Mouse (Mus musculus): ENCODE data around the gene Spata5. TPM values are rescaled to one million over a fixed set of nuclear protein-coding genes. Genes with fewer than 3 reads are reported as not detected.

Gene Spata5
- total and polyA plus RNA-seq, 2 experiments from 2014 or later, result 11.1 to 18.7 TPM

DNA sequence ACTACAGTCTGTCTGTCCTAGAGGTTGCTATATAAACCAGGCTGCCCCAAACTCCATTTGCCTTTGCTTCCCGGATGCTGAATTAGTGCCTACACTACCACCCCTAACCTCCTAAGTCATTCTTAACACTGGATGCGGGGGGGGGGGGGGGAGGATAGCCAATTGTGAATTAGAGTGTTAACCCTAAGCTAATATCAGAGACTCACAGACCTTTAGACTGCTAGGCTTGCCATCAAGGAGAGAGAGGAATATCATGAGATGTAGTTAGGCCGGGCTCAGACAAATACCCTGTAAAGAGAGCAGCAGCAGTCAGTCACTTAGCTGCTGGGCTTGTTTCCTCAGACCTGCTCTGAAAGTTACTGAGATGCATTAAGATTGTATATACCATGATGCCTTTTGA, 132.5 kb downstream of the Spata5 start:
- DNase-seq (ENCODE audit: low spot score) (no peak), ATAC-seq (ENCODE audit: insufficient read depth, low read depth) (no peak)
- Histone ChIP-seq H3K27ac (ENCODE audit: low read depth) (no peak overlapping the region), H3K4me1 (ENCODE audit: control insufficient read depth, insufficient read depth) (peaks cover 10% of the 10 kb centered on the region; the same call in 1 of the 2 replicates), H3K4me2 (ENCODE audit: low read depth, low read length) (no peak overlapping the region), H3K4me3 (ENCODE audit: low read depth, low read length) (no peak overlapping the region), H3K9me3 (replicated peaks; ENCODE audit: control insufficient read depth, low read length) (no peaks in the 10 kb centered on the region), H3K36me3 (replicated peaks; ENCODE audit: control insufficient read depth, insufficient read depth, low read length) (no peaks in the 10 kb centered on the region), H3K27me3 (ENCODE audit: control insufficient read depth, insufficient read depth, low read length) (no peaks in the 10 kb centered on the region), H3K9ac (replicated peaks; ENCODE audit: low read depth, low read length) (no peak overlapping the region)
- WGBS, result 91% methylated on average over 3 of the region's 3 CpGs
- TF ChIP-seq CTCF (IDR thresholded peaks at IDR 0.05; ENCODE audit: low read depth) (no peak), EP300 (IDR thresholded peaks at IDR 0.05; ENCODE audit: low read depth) (no peak)

DNA sequence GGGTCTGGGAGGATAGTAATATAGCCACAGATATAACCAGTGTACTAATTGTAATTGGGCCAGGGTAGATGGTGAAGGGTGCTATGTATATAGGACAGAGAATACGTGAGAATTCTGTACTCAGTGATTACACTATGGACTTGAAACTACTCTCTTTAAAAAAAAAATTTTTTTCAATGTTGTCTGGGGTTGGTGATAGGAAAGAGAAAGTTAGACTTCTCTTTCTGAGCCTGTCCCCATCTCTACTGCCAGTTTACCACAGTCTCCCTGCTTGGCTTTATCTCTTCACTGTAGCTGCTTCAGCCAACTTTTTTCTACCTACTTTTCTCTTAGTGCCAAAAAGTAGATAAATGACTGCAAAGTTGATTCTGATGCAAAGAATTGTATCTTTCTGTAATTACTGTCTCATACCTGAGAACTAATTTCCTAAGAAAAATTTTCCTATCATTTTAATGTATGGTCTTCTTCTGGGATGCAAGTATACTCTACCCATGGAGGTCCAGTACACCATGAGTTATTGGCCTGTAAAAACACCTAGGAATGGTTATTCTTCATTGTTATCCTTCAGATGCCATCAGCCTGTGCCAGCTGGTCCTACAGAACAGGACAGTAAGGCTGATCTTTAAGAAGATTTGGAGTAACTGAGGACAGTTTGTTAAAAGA, 133.8 kb downstream of the Spata5 start:
- Histone ChIP-seq H3K36me3 (replicated peaks; ENCODE audit: control insufficient read depth, insufficient read depth, low read length) (no peaks in the 10 kb centered on the region), H3K9me3 (replicated peaks; ENCODE audit: control insufficient read depth, low read length) (no peaks in the 10 kb centered on the region), H3K4me2 (ENCODE audit: low read depth, low read length) (no peak overlapping the region), H3K27ac (ENCODE audit: low read depth) (no peak overlapping the region), H3K4me3 (ENCODE audit: low read depth, low read length) (no peak overlapping the region), H3K27me3 (ENCODE audit: control insufficient read depth, insufficient read depth, low read length) (no peaks in the 10 kb centered on the region), H3K9ac (replicated peaks; ENCODE audit: low read depth, low read length) (no peak overlapping the region), H3K4me1 (ENCODE audit: control insufficient read depth, insufficient read depth) (peaks cover 13% of the 10 kb centered on the region; the same call in 1 of the 2 replicates)
- no peak for ATAC-seq (ENCODE audit: insufficient read depth, low read depth)
- TF ChIP-seq EP300 (IDR thresholded peaks at IDR 0.05; ENCODE audit: low read depth) (no peak), CTCF (IDR thresholded peaks at IDR 0.05; ENCODE audit: low read depth) (no peak)
- DNase-seq (ENCODE audit: low spot score), result no peak
- WGBS, result 93% methylated on average over 1 of the region's 1 CpGs

DNA sequence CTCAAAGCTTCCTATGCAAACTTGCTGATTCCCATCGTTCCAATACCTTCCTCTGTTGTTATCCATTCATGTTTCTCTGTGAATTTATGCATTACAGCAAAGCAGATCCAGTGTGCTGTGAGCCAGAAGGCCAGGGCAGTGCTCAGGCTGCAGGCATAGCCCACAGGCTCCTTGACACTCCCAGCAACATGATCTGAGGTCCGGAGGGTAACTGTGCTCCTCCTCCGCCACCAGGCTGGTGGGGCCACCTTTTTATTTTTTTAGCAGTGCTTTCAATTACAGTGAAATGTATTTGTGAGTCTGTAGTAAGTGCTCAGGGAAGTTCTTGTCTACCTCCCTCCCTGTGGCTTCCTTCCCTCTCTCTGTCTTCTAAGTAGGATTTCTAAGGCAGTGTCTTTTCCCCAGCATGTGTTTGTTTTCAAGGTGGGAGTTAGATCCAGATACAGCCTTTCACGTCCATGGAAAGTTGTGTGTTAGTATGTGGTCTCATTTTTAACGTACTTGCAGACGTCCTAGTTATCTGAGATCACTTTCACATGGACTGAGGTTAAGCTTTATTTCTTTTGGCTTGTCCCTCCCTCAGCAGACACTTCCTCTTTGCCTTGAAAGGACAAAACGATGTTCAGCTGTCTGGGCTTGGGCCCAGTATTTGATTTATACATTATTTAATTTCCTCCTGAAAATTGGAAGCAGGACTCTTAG, 136.9 kb downstream of the Spata5 start:
- Histone ChIP-seq H3K27me3 (ENCODE audit: control insufficient read depth, insufficient read depth, low read length) (no peaks in the 10 kb centered on the region), H3K4me2 (ENCODE audit: low read depth, low read length) (no peak overlapping the region), H3K36me3 (replicated peaks; ENCODE audit: control insufficient read depth, insufficient read depth, low read length) (no peaks in the 10 kb centered on the region), H3K4me3 (ENCODE audit: low read depth, low read length) (no peak overlapping the region), H3K9ac (replicated peaks; ENCODE audit: low read depth, low read length) (no peak overlapping the region), H3K4me1 (ENCODE audit: control insufficient read depth, insufficient read depth) (peaks cover 13% of the 10 kb centered on the region; the same call in 1 of the 2 replicates), H3K9me3 (replicated peaks; ENCODE audit: control insufficient read depth, low read length) (no peaks in the 10 kb centered on the region), H3K27ac (ENCODE audit: low read depth) (peak overlapping the region; percentile 70)
- DNase-seq (ENCODE audit: low spot score) (peak; percentile 54), ATAC-seq (ENCODE audit: insufficient read depth, low read depth) (peak; percentile 33; the same call in 1 of the 2 replicates)
- WGBS, result 41% methylated on average over 7 of the region's 7 CpGs
- no peak for TF ChIP-seq CTCF (IDR thresholded peaks at IDR 0.05; ENCODE audit: low read depth)
- TF ChIP-seq EP300 (IDR thresholded peaks at IDR 0.05; ENCODE audit: low read depth), result no peak

DNA sequence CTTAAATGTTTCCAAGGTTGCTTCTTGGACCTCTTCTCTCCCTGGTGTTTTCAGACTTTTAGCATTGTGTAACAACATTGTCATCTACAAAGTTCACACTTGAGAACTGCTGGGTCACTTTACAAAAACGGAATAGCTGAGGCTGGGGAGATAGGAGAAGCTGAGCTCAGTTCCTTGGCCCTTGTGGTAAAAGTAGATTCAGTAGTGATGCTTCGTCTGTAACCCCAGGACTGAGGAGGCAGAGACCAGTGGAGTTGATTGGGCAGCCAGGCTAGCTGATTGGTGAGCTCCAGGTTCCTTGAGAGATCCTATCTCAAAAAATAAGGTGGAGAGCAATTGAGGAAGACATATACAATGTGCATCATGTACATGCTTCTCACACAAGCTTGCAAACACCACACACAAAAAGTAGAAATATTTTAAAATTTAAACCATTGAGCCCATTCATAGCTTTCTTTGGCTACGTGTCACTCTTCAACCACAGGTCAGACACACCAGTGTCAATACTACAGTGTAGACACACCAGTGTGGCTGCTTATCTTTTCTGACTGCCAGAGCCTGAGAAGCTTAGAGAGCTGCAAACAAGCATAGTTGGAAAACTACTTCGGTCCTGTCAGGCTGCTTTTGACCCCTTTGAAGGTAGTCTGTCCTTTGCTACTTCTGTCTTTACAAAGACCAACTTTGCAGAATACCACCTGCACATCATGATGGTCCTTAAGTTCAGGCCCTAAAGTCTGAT, 138.2 kb downstream of the Spata5 start:
- no peak for DNase-seq (ENCODE audit: low spot score)
- Histone ChIP-seq H3K36me3 (replicated peaks; ENCODE audit: control insufficient read depth, insufficient read depth, low read length) (no peaks in the 10 kb centered on the region), H3K27me3 (ENCODE audit: control insufficient read depth, insufficient read depth, low read length) (no peaks in the 10 kb centered on the region), H3K4me3 (ENCODE audit: low read depth, low read length) (no peak overlapping the region), H3K9me3 (replicated peaks; ENCODE audit: control insufficient read depth, low read length) (no peaks in the 10 kb centered on the region), H3K4me2 (ENCODE audit: low read depth, low read length) (no peak overlapping the region), H3K4me1 (ENCODE audit: control insufficient read depth, insufficient read depth) (peaks cover 13% of the 10 kb centered on the region; the same call in 1 of the 2 replicates), H3K9ac (replicated peaks; ENCODE audit: low read depth, low read length) (no peak overlapping the region), H3K27ac (ENCODE audit: low read depth) (peak overlapping the region; percentile 65)
- 43% methylated on average over 4 of the region's 4 CpGs for WGBS
- ATAC-seq (ENCODE audit: insufficient read depth, low read depth), result no peak
- TF ChIP-seq CTCF (IDR thresholded peaks at IDR 0.05; ENCODE audit: low read depth) (no peak), EP300 (IDR thresholded peaks at IDR 0.05; ENCODE audit: low read depth) (no peak)

DNA sequence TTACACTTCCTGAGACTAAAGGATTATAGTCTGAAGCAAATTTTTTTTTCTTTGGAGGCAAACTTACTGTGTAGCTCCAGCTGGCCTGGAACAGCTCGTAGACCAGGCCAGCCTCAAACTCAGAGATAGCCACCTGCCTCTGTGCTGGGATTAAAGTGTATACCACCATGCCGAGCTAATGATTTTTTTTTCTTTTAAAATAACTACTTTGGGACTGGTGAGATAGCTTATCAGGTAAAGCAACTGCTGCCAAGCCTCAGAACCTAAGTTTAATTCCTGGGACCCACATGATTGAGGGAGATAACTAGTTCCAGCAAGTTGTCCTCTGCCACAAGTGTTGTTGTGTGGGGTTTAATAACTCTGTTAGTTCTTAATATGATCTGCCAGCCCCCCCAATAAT, 139.6 kb downstream of the Spata5 start:
- peaks cover 13% of the 10 kb centered on the region; the same call in 1 of the 2 replicates for H3K4me1 ChIP-seq (ENCODE audit: control insufficient read depth, insufficient read depth)
- H3K9ac ChIP-seq (replicated peaks; ENCODE audit: low read depth, low read length), result no peak overlapping the region
- 58% methylated on average over 2 of the region's 2 CpGs for WGBS
- no peaks in the 10 kb centered on the region for H3K27me3 ChIP-seq (ENCODE audit: control insufficient read depth, insufficient read depth, low read length)
- DNase-seq (ENCODE audit: low spot score), result no peak
- no peak overlapping the region for H3K4me3 ChIP-seq (ENCODE audit: low read depth, low read length)
- no peak for ATAC-seq (ENCODE audit: insufficient read depth, low read depth)
- no peaks in the 10 kb centered on the region for H3K9me3 ChIP-seq (replicated peaks; ENCODE audit: control insufficient read depth, low read length)
- H3K36me3 ChIP-seq (replicated peaks; ENCODE audit: control insufficient read depth, insufficient read depth, low read length), result no peaks in the 10 kb centered on the region
- no peak overlapping the region for H3K4me2 ChIP-seq (ENCODE audit: low read depth, low read length)
- H3K27ac ChIP-seq (ENCODE audit: low read depth), result no peak overlapping the region
- TF ChIP-seq CTCF (IDR thresholded peaks at IDR 0.05; ENCODE audit: low read depth) (no peak), EP300 (IDR thresholded peaks at IDR 0.05; ENCODE audit: low read depth) (no peak)

Measured in heart, postnatal 0 days (tissue).